Mouse (Mus musculus): ENCODE data around the gene Fes.

- TF ChIP-seq POLR2A (IDR thresholded peaks at IDR 0.05; ENCODE audit: extremely low read depth, insufficient read depth, low read length) (no peak), CTCF (IDR thresholded peaks at IDR 0.05; ENCODE audit: extremely low read depth, insufficient read depth, low read length) (no peak)
Observed at GRCm38 (mm10) chr7:80400571-80400970, 12.8 kb upstream of the Fes start.

All from cortical plate, adult 2 months (tissue).